Mouse (Mus musculus) bone marrow macrophage, adult 2 months (primary cell): ENCODE results near the gene Bpnt1.

ENCODE experiments used
- CTCF ChIP-seq: IDR thresholded peaks from 2 replicates; pipeline ENCODE4 v1.5.1; 2012; ENCODE audit warnings: low read depth, mild to moderate bottlenecking, low read length, moderate library complexity
- POLR2A ChIP-seq: IDR thresholded peaks from 2 replicates; pipeline ENCODE4 v1.6.1; 2012; ENCODE audit warnings: mild to moderate bottlenecking, low read depth, low read length, borderline replicate concordance

GRCm38 (mm10) chr1:185308334-185308733, 23.6 kb upstream of the Bpnt1 start:
- TF ChIP-seq CTCF = no peak
- TF ChIP-seq POLR2A = no peak
